Mouse (Mus musculus): ENCODE measurements around the gene Lars2. TPM values are rescaled to one million over a fixed set of nuclear protein-coding genes. Genes with fewer than 3 reads are reported as not detected.

The Lars2 gene
- total and polyA plus RNA-seq, 3 experiments: 5.1 to 15,188 (median 765) TPM

DNA sequence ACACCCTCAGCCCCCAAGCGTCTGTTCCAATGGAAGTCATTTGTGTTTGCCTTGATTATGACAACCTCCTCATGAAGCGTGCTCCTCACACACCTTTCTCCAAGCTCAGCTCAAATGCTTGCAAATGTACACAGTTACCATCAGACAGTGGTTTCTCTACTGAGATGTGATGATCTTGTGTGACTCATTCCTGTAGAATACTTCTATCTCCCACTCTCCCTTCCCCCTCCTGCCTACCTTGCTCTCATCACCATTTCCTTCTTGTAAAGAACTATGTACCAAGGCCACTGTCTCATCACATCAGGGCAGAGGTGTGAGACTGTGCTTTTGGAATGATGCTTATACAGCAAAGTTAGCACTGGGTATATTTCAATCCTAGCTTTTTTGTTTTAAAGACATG is 33.2 kb upstream of the Lars2 start:
- in situ Hi-C loops (cut with MboI; ENCODE audit: low pct_ligation_motif_present, low pct_unique_long_range_greater_than_20kb, low sequenced_read_pairs): no loop called here
- TF ChIP-seq CHD2 (IDR thresholded peaks at IDR 0.05; ENCODE audit: low read length) (peak; percentile 76), ETS1 (conservative IDR thresholded peaks at IDR 0.05; ENCODE audit: low read depth, low read length) (0 out of 2 replicates have a peak, but pooled peaks have one; percentile 19), JUN (IDR thresholded peaks at IDR 0.05; ENCODE audit: insufficient read depth, low read depth, low read length) (peak; percentile 76), JUND (conservative IDR thresholded peaks at IDR 0.05; ENCODE audit: low read depth, low read length) (peak; percentile 93), BHLHE40 (IDR thresholded peaks at IDR 0.05; ENCODE audit: low read depth, low read length) (0 out of 2 replicates have a peak, but pooled peaks have one; percentile 14), EP300 (IDR thresholded peaks at IDR 0.05; ENCODE audit: low read length) (peak; percentile 74), TCF12 (IDR thresholded peaks at IDR 0.05; ENCODE audit: low read depth, low read length) (0 out of 2 replicates have a peak, but pooled peaks have one; percentile 22), MAFK (IDR thresholded peaks at IDR 0.05; ENCODE audit: insufficient replicate concordance, low read length) (no peak), IRF4 (IDR thresholded peaks at IDR 0.05; ENCODE audit: low read depth, low read length) (peak; percentile 90), POLR2A (IDR thresholded peaks at IDR 0.05; ENCODE audit: low read depth, low read length) (no peak), CHD1 (IDR thresholded peaks at IDR 0.05; ENCODE audit: low read depth, low read length) (no peak)
- dilution Hi-C loops (cut with MboI; ENCODE audit: extremely low pct_ligation_motif_present, extremely low pct_unique_long_range_greater_than_20kb, low sequenced_read_pairs): no loop called here

DNA sequence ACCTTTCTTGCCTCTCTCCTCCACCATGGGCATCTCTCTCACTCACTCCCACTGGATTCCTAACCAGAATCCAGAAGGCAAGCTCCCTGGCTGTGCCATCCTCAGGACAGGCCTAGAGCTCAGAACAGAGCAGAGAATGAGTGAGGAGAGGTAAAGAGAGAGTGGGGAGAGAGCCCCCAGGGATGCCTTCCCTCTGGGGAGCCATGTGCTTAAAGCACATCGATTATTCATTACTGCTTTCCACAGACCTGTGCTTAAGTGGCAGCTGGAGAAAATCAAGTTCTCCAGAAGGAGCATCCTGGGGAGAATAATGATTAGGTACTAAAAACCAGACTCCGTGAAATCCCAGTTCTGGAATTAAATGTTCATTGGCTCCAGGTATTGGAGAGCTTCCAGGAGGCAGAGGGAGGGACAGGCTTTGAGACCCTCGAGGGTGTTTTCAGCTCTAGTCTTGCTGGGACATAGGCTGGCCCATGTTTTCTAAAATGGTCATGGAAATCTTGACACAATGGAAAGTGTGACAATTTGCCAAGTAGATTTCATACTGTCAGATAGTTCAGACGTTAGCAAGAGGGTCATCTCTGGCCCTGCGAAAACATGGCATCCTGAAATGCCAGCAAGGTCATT is 31.6 kb upstream of the Lars2 start:
- dilution Hi-C loops (cut with MboI; ENCODE audit: extremely low pct_ligation_motif_present, extremely low pct_unique_long_range_greater_than_20kb, low sequenced_read_pairs): no loop called here
- no peak overlapping the region for H3K27ac ChIP-seq (ENCODE audit: insufficient read depth, low read depth)
- no peaks in the 10 kb centered on the region for H3K27me3 ChIP-seq (replicated peaks)

More for the DNA sequence above, 33.2 kb upstream of the Lars2 start:
- no peaks in the 10 kb centered on the region for H3K27me3 ChIP-seq (replicated peaks)
- no peak overlapping the region for H3K9ac ChIP-seq (ENCODE audit: insufficient read depth, low read depth)
- peaks cover 15 to 26% of the 10 kb centered on the region in 2 experiments for H3K4me1 ChIP-seq (ENCODE audit: control insufficient read depth in 1 of 2, insufficient read depth in 2 of 2)
- H3K27ac ChIP-seq (ENCODE audit: insufficient read depth, low read depth): no peak overlapping the region
- H3K79me2 ChIP-seq (replicated peaks; ENCODE audit: control insufficient read depth, extremely low read depth, insufficient read depth, poor library complexity, severe bottlenecking): no peaks in the 10 kb centered on the region
- H3K9me3 ChIP-seq (replicated peaks; ENCODE audit: low read length): no peaks in the 10 kb centered on the region
- no peak overlapping the region for H3K4me2 ChIP-seq (ENCODE audit: insufficient read depth, low read depth, poor library complexity, severe bottlenecking)
- H3K36me3 ChIP-seq (replicated peaks in 1 of 2; ENCODE audit: control insufficient read depth in 1 of 2, insufficient read depth in 1 of 2, low read length in 1 of 2): no peaks in the 10 kb centered on the region
- DNase-seq (ENCODE audit: extremely low read depth): peak; percentile 31
- H3K4me3 ChIP-seq (replicated peaks in 1 of 3; ENCODE audit: low read depth in 2 of 3, low read length in 2 of 3, poor library complexity in 1 of 3): peak overlapping the region in 1 of 3 experiments; percentile 11

More for the DNA sequence above, 31.6 kb upstream of the Lars2 start:
- in situ Hi-C loops (cut with MboI; ENCODE audit: low pct_ligation_motif_present, low pct_unique_long_range_greater_than_20kb, low sequenced_read_pairs): no loop called here
- Histone ChIP-seq H3K9me3 (replicated peaks; ENCODE audit: low read length) (no peaks in the 10 kb centered on the region), H3K4me1 (ENCODE audit: control insufficient read depth in 1 of 2, insufficient read depth in 2 of 2) (peaks cover 15 to 28% of the 10 kb centered on the region in 2 experiments), H3K4me2 (ENCODE audit: insufficient read depth, low read depth, poor library complexity, severe bottlenecking) (peak overlapping the region; percentile 26; the same call in 1 of the 2 replicates), H3K79me2 (replicated peaks; ENCODE audit: control insufficient read depth, extremely low read depth, insufficient read depth, poor library complexity, severe bottlenecking) (no peaks in the 10 kb centered on the region), H3K36me3 (replicated peaks in 1 of 2; ENCODE audit: control insufficient read depth in 1 of 2, insufficient read depth in 1 of 2, low read length in 1 of 2) (no peaks in the 10 kb centered on the region), H3K9ac (ENCODE audit: insufficient read depth, low read depth) (no peak overlapping the region), H3K4me3 (replicated peaks in 1 of 3; ENCODE audit: low read depth in 2 of 3, low read length in 2 of 3, poor library complexity in 1 of 3) (no peak overlapping the region)
- peak; percentile 72 for DNase-seq (ENCODE audit: extremely low read depth)
- TF ChIP-seq USF2 (conservative IDR thresholded peaks at IDR 0.05; ENCODE audit: low read depth, low read length) (no peak), RCOR1 (conservative IDR thresholded peaks at IDR 0.05; ENCODE audit: low read depth, low read length) (0 out of 2 replicates have a peak, but pooled peaks have one; percentile 68), ZNF384 (IDR thresholded peaks at IDR 0.05; ENCODE audit: low read depth, low read length) (no peak), SMC3 (IDR thresholded peaks at IDR 0.05; ENCODE audit: low read depth, low read length) (no peak), POLR2AphosphoS2 (IDR thresholded peaks at IDR 0.05; ENCODE audit: low read depth, low read length) (no peak), USF1 (IDR thresholded peaks at IDR 0.05; ENCODE audit: low read depth, low read length) (no peak), MYC (IDR thresholded peaks at IDR 0.05; ENCODE audit: low read depth, low read length) (peak; percentile 47; the same call in 1 of the 2 replicates), ETS1 (conservative IDR thresholded peaks at IDR 0.05; ENCODE audit: low read depth, low read length) (peak; percentile 91), UBTF (IDR thresholded peaks at IDR 0.05; ENCODE audit: low read depth, low read length) (no peak), HCFC1 (IDR thresholded peaks at IDR 0.05; ENCODE audit: low read depth, low read length) (no peak), MEF2A (IDR thresholded peaks at IDR 0.05; ENCODE audit: borderline replicate concordance, low read depth, low read length) (peak; percentile 93), MXI1 (IDR thresholded peaks at IDR 0.05; ENCODE audit: low read depth, low read length) (peak; percentile 29; the same call in 1 of the 2 replicates), NELFE (IDR thresholded peaks at IDR 0.05; ENCODE audit: low read depth, low read length) (0 out of 2 replicates have a peak, but pooled peaks have one; percentile 7), TCF12 (IDR thresholded peaks at IDR 0.05; ENCODE audit: low read depth, low read length) (peak; percentile 55), JUN (IDR thresholded peaks at IDR 0.05; ENCODE audit: insufficient read depth, low read depth, low read length) (peak; percentile 99), BHLHE40 (IDR thresholded peaks at IDR 0.05; ENCODE audit: low read depth, low read length) (peak; percentile 84), MAFK (IDR thresholded peaks at IDR 0.05; ENCODE audit: insufficient replicate concordance, low read length) (no peak), JUND (conservative IDR thresholded peaks at IDR 0.05; ENCODE audit: low read depth, low read length) (peak; percentile 99), IRF4 (IDR thresholded peaks at IDR 0.05; ENCODE audit: low read depth, low read length) (peak; percentile 70), MAX (IDR thresholded peaks at IDR 0.05; ENCODE audit: low read length) (peak; percentile 67), ZMIZ1 (IDR thresholded peaks at IDR 0.05; ENCODE audit: low read depth, low read length) (no peak), ELF1 (IDR thresholded peaks at IDR 0.05; ENCODE audit: low read depth, low read length) (no peak), CHD2 (IDR thresholded peaks at IDR 0.05; ENCODE audit: low read length) (peak; percentile 60), EP300 (IDR thresholded peaks at IDR 0.05; ENCODE audit: low read length) (peak; percentile 96), ZKSCAN1 (IDR thresholded peaks at IDR 0.05; ENCODE audit: borderline replicate concordance, low read depth, low read length) (no peak), SIN3A (IDR thresholded peaks at IDR 0.05; ENCODE audit: low read length) (no peak; the same call in 1 of the 2 replicates)

All from CH12.LX (cell line).